Mouse (Mus musculus) heart, adult 2 months (tissue): Measurements from ENCODE around the gene Jam3.

Experiments used
- CTCF ChIP-seq: fragments of 200-600 bp; IDR thresholded peaks from 2 replicates; pipeline ENCODE4 v1.8.1; 2022; ENCODE audit warnings: antibody characterized with exemption, mild to moderate bottlenecking, moderate library complexity
- EP300 ChIP-seq: fragments of 200-500 bp; IDR thresholded peaks from 2 replicates; pipeline ENCODE4 v1.6.1; 2011; ENCODE audit warnings: low read depth, low read length, control low read depth; ENCODE audit not compliant: insufficient read depth
- POLR2A ChIP-seq: fragments of 200-500 bp; IDR thresholded peaks from 2 replicates; pipeline ENCODE4 v1.6.1; 2011; ENCODE audit warnings: mild to moderate bottlenecking, low read depth, low read length, control low read depth; ENCODE audit not compliant: insufficient read depth

DNA sequence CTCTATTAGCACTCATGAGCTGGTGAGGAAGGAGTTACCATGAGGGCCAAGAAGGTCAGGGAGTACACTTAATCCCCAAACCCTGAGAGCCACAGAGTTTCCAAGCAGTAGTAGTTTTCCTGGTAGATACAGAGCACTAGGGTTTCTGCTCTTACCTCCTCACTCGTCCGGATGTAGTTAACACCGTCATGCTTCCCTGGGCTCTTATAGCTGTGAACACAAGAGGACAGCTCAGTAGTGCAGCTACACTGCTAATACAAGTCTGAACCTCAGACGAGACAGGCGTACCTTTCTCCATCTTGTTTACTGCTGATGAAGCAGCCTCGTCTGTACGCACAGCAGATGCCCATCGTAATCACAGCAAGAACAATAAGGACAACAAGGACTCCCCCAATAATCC, 56.7 kb downstream of the Jam3 start:
- no peak for TF ChIP-seq CTCF
- no peak for TF ChIP-seq POLR2A
- TF ChIP-seq EP300: no peak
